Mouse (Mus musculus): ENCODE data around the gene Dpp6.

Dpp6 gene

DNA sequence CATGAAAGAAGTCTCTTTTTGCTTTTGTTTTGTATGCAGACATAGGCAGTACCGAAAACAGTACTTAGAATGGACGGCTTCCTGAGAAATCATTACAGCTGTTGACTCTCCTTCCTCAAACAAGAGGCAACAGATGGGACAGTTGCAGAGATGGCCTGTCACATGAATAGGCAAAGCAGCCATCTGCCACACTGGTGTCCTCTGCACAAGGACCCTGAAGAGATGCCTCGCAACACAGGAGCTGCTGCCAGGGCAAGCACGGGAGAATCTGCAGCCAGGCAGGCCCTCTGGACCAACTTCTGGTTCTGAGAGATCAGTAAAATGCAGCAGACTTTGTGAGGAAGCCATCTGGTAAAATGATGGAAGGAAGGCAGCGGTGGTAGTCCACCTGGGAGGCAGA, 950.9 kb downstream of the Dpp6 start:
- no peak for DNase-seq (ENCODE audit: low spot score)

Measured in ovary, postnatal 36 days (tissue).